Mouse (Mus musculus) thymus, adult 2 months (tissue): ENCODE results near the gene Prdm16.

ENCODE experiments used
- CTCF ChIP-seq: fragments of 200-500 bp; IDR thresholded peaks from 2 replicates; pipeline ENCODE4 v1.5.1; 2012; ENCODE audit warnings: mild to moderate bottlenecking, control low read depth, low read length, moderate library complexity, borderline replicate concordance; ENCODE audit not compliant: control insufficient read depth, poor library complexity, insufficient read depth; ENCODE audit errors: extremely low read depth
- POLR2A ChIP-seq: fragments of 200-500 bp; IDR thresholded peaks from 2 replicates; pipeline ENCODE4 v1.6.1; 2012; ENCODE audit warnings: mild to moderate bottlenecking, low read length, control low read depth, moderate library complexity; ENCODE audit not compliant: control insufficient read depth, poor library complexity, insufficient read depth; ENCODE audit errors: extremely low read depth

- TF ChIP-seq POLR2A, result no peak
- TF ChIP-seq CTCF, result no peak
Observed at GRCm38 (mm10) chr4:154601006-154601405, 35.7 kb downstream of the Prdm16 start.
